Mouse (Mus musculus): ENCODE measurements at regions not wholly inside any gene's neighbourhood (a gene's known extent, or its start where the extent isn't known, plus 50 kb on each side); places are given as distances from the start of the nearest gene placed in this dataset.
A peak's percentile ranks its signal among the peaks of the same experiment; 100 is the strongest.

- Histone ChIP-seq H3K9ac (no peak overlapping the region), H3K4me3 (no peak overlapping the region), H3K27me3 (no peaks in the 10 kb centered on the region), H3K4me1 (peaks cover 42% of the 10 kb centered on the region), H3K36me3 (no peaks in the 10 kb centered on the region), H3K9me3 (no peaks in the 10 kb centered on the region), H3K27ac (no peak overlapping the region), H3K4me2 (no peak overlapping the region)
- 43% methylated on average over 13 of the region's 13 CpGs for WGBS
- ATAC-seq (ENCODE audit: insufficient number of reproducible peaks, low FRiP score, low TSS enrichment, low read depth), result no peak
These were observed 202.6 kb downstream of the Sox11 start for GRCm38 (mm10) chr12:27139683-27140334.

DNA sequence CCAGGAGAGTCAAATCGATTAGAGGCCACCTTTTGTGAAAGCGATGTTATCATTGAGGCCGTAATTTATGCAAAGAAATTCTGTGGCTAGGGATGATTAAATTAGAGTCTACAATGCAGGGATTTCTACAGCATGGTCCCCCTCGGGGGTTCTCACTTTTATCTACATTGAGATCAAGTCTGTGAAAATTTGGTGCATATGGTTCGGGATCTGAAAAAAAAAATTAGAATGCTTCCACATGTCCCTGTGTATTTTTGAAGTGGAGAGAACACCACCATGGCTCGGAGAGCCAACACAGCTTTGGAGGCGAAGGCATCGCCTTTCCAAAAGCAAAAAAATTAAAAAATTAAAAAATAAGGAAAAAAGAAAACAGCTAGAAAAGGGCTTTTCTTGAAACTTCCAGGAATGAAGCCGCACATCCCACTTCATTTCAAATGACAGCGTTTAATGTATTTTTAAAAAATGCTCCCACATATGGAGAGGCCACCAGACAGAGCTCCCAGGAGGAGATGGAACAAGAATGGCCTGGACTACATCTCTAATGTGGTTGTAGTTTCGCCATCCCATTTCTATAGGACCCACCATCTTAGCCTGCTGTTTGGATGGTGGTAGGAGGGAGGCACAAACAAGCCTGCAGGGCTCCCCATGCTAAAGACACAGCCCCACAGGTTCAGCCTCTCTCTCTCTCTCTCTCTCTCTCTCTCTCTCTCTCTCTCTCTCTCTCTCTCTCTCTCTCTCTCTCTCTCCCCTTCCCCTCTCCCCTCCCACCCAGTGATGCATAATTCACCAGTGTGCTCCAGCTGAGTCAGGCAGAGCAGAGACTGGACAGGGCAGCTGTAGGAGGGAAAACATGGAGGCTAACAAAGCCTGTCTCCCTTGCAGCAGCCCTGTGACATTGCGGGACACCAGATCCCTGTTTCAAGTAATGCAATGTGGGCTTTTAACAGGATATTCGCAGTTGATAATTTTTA lies 203.4 kb downstream of the Sox11 start:
- Histone ChIP-seq H3K36me3 (no peaks in the 10 kb centered on the region), H3K4me1 (peaks cover 42% of the 10 kb centered on the region), H3K4me2 (no peak overlapping the region), H3K27me3 (no peaks in the 10 kb centered on the region), H3K27ac (no peak overlapping the region), H3K9ac (no peak overlapping the region), H3K9me3 (no peaks in the 10 kb centered on the region), H3K4me3 (no peak overlapping the region)
- ATAC-seq (ENCODE audit: insufficient number of reproducible peaks, low FRiP score, low TSS enrichment, low read depth), result no peak
- 64% methylated on average over 13 of the region's 13 CpGs for WGBS

GRCm38 (mm10) chr12:27135997-27136559 lies 206.3 kb downstream of the Sox11 start:
- no peak overlapping the region for H3K4me3 ChIP-seq
- H3K27ac ChIP-seq, result peak overlapping the region; percentile 80
- H3K27me3 ChIP-seq, result no peaks in the 10 kb centered on the region
- ATAC-seq (ENCODE audit: insufficient number of reproducible peaks, low FRiP score, low TSS enrichment, low read depth), result peak; percentile 66; the same call in 1 of the 2 replicates
- H3K4me1 ChIP-seq, result peaks cover 49% of the 10 kb centered on the region
- peak overlapping the region; percentile 24; the same call in 1 of the 2 replicates for H3K4me2 ChIP-seq
- 6% methylated on average over 10 of the region's 10 CpGs for WGBS
- H3K9ac ChIP-seq, result no peak overlapping the region
- no peaks in the 10 kb centered on the region for H3K9me3 ChIP-seq
- H3K36me3 ChIP-seq, result no peaks in the 10 kb centered on the region

DNA sequence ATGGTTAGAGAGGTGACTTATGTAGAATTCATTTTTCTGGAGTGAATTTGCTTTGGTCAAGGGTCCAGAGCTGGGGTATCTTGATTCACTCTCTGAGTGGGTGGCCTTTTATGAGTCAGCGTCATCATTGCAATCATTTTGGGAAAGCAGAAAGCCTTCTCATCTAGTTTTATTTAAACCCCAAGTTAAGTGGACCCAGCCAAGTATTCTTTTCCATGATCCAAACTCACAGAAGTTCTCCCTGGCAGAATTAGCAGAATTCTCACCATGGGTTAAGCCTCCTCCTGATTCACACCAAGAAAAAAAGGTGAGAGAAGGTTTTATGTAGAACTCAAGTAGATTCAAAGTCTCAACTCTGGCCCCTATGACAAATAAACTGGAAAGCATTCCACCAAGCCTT lies 211.8 kb downstream of the Sox11 start:
- Histone ChIP-seq H3K27me3 (no peaks in the 10 kb centered on the region), H3K4me1 (peaks cover 12% of the 10 kb centered on the region), H3K4me2 (no peak overlapping the region), H3K4me3 (no peak overlapping the region), H3K9me3 (no peaks in the 10 kb centered on the region), H3K36me3 (no peaks in the 10 kb centered on the region), H3K27ac (no peak overlapping the region), H3K9ac (no peak overlapping the region)
- no peak for ATAC-seq (ENCODE audit: insufficient number of reproducible peaks, low FRiP score, low TSS enrichment, low read depth)
- WGBS, result 83% methylated on average over 1 of the region's 1 CpGs

DNA sequence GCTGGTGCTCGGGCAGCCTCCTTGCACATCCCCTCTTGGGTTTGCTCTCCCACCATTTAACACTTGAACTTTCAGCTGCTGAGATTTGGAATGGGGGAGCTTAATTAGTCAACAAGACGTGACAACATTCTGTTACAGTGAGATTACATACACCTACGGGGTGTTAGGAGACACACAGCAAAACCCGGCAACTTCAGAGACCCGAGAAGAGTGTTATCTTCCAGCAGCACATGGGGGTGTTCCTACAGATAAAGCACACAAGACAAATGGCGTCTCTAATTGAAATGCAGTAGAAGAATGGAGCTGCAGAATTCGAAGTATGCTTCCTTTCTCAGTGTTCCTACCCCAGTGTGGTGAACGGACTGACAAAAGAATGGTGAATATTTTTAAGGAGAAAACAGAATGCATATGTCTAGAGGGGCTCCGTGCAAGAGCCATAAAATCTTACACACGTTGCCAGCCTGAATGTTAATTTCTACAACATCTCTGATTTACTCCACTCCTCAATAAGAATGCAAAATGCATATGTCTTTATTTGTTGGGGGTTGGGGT lies 215.2 kb downstream of the Sox11 start:
- H3K4me2 ChIP-seq, result no peak overlapping the region
- no peak overlapping the region for H3K9ac ChIP-seq
- H3K36me3 ChIP-seq, result no peaks in the 10 kb centered on the region
- H3K27me3 ChIP-seq, result no peaks in the 10 kb centered on the region
- 49% methylated on average over 10 of the region's 10 CpGs for WGBS
- H3K4me3 ChIP-seq, result no peak overlapping the region
- no peak for ATAC-seq (ENCODE audit: insufficient number of reproducible peaks, low FRiP score, low TSS enrichment, low read depth)
- no peak overlapping the region for H3K27ac ChIP-seq
- H3K9me3 ChIP-seq, result no peaks in the 10 kb centered on the region
- no peaks in the 10 kb centered on the region for H3K4me1 ChIP-seq

- Histone ChIP-seq H3K9ac (no peak overlapping the region), H3K36me3 (no peaks in the 10 kb centered on the region), H3K27me3 (no peaks in the 10 kb centered on the region), H3K4me2 (no peak overlapping the region), H3K27ac (no peak overlapping the region), H3K4me1 (no peaks in the 10 kb centered on the region), H3K4me3 (no peak overlapping the region), H3K9me3 (no peaks in the 10 kb centered on the region)
- ATAC-seq (ENCODE audit: insufficient number of reproducible peaks, low FRiP score, low TSS enrichment, low read depth), result no peak
- WGBS, result 73% methylated on average over 6 of the region's 6 CpGs
These were observed 223.8 kb downstream of the Sox11 start for GRCm38 (mm10) chr12:27118581-27118980.

- 48% methylated on average over 6 of the region's 6 CpGs for WGBS
- Histone ChIP-seq H3K9ac (no peak overlapping the region), H3K4me2 (no peak overlapping the region), H3K9me3 (no peaks in the 10 kb centered on the region), H3K4me1 (no peaks in the 10 kb centered on the region), H3K27ac (no peak overlapping the region), H3K36me3 (no peaks in the 10 kb centered on the region), H3K4me3 (no peak overlapping the region), H3K27me3 (no peaks in the 10 kb centered on the region)
- no peak for ATAC-seq (ENCODE audit: insufficient number of reproducible peaks, low FRiP score, low TSS enrichment, low read depth)
These were observed 227.0 kb downstream of the Sox11 start for GRCm38 (mm10) chr12:27115392-27115791.

GRCm38 (mm10) chr12:27104925-27105571 lies 237.3 kb downstream of the Sox11 start:
- Histone ChIP-seq H3K9ac (no peak overlapping the region), H3K4me2 (0 out of 2 replicates have a peak overlapping the region, but pooled peaks have one; percentile 0), H3K4me3 (no peak overlapping the region), H3K36me3 (no peaks in the 10 kb centered on the region), H3K9me3 (no peaks in the 10 kb centered on the region), H3K27me3 (no peaks in the 10 kb centered on the region), H3K27ac (no peak overlapping the region), H3K4me1 (peaks cover 9% of the 10 kb centered on the region; the same call in 1 of the 2 replicates)
- peak; percentile 77 for ATAC-seq (ENCODE audit: insufficient number of reproducible peaks, low FRiP score, low TSS enrichment, low read depth)
- 40% methylated on average over 9 of the region's 9 CpGs for WGBS

GRCm38 (mm10) chr12:27102996-27103395 lies 239.4 kb downstream of the Sox11 start:
- Histone ChIP-seq H3K9me3 (no peaks in the 10 kb centered on the region), H3K27me3 (no peaks in the 10 kb centered on the region), H3K9ac (no peak overlapping the region), H3K4me1 (peaks cover 9% of the 10 kb centered on the region; the same call in 1 of the 2 replicates), H3K27ac (no peak overlapping the region), H3K36me3 (no peaks in the 10 kb centered on the region), H3K4me3 (no peak overlapping the region), H3K4me2 (no peak overlapping the region)
- no peak for ATAC-seq (ENCODE audit: insufficient number of reproducible peaks, low FRiP score, low TSS enrichment, low read depth)
- 90% methylated on average over 2 of the region's 2 CpGs for WGBS

DNA sequence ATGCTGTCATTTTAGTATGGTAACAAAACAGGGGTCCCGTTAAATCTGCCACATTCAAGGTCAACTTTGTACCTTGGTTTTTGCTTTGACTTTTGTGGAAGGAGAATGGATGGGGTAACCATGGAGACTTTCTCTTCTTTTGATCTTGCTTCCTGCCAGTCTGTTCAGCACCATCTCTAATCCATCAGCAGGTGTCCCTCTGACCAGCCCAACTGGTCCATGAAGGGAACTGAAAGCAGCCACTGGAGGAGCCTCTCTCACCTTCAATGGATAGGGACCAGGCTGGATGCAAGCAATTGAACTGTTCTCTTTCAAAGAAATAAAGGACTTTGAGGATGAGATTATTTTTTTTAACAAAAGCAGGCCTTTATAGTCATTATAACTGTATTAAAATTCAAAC lies 253.2 kb downstream of the Sox11 start:
- H3K27ac ChIP-seq, result no peak overlapping the region
- no peak for ATAC-seq (ENCODE audit: insufficient number of reproducible peaks, low FRiP score, low TSS enrichment, low read depth)
- H3K4me2 ChIP-seq, result no peak overlapping the region
- H3K36me3 ChIP-seq, result no peaks in the 10 kb centered on the region
- no peak overlapping the region for H3K4me3 ChIP-seq
- H3K9me3 ChIP-seq, result no peaks in the 10 kb centered on the region
- no peaks in the 10 kb centered on the region for H3K27me3 ChIP-seq
- 84% methylated on average over 1 of the region's 1 CpGs for WGBS
- no peaks in the 10 kb centered on the region for H3K4me1 ChIP-seq
- H3K9ac ChIP-seq, result no peak overlapping the region

- Histone ChIP-seq H3K27ac (no peak overlapping the region), H3K36me3 (no peaks in the 10 kb centered on the region), H3K9me3 (no peaks in the 10 kb centered on the region), H3K4me1 (peaks cover 11% of the 10 kb centered on the region), H3K4me2 (no peak overlapping the region), H3K4me3 (no peak overlapping the region), H3K27me3 (no peaks in the 10 kb centered on the region), H3K9ac (no peak overlapping the region)
- no peak for ATAC-seq (ENCODE audit: insufficient number of reproducible peaks, low FRiP score, low TSS enrichment, low read depth)
- 65% methylated on average over 2 of the region's 2 CpGs for WGBS
These were observed 256.5 kb downstream of the Sox11 start for GRCm38 (mm10) chr12:27085890-27086289.

All from limb, embryonic 15.5 days (tissue).